Mouse (Mus musculus) spleen, postnatal 14 days (tissue): ENCODE results near the gene Sirt4.
"Not testable (repeated sequence)": the region's sequence is repeated elsewhere in the genome, so short reads cannot be mapped to it uniquely, and the experiment has no call there.

Source experiments
- DNase-seq, 2 experiments: peaks; one replicate each; pipeline ENCODE4 v3.0.0; 2021 to 2022; ENCODE audit warnings: low spot score in 2 of 2

The Sirt4 gene

DNA sequence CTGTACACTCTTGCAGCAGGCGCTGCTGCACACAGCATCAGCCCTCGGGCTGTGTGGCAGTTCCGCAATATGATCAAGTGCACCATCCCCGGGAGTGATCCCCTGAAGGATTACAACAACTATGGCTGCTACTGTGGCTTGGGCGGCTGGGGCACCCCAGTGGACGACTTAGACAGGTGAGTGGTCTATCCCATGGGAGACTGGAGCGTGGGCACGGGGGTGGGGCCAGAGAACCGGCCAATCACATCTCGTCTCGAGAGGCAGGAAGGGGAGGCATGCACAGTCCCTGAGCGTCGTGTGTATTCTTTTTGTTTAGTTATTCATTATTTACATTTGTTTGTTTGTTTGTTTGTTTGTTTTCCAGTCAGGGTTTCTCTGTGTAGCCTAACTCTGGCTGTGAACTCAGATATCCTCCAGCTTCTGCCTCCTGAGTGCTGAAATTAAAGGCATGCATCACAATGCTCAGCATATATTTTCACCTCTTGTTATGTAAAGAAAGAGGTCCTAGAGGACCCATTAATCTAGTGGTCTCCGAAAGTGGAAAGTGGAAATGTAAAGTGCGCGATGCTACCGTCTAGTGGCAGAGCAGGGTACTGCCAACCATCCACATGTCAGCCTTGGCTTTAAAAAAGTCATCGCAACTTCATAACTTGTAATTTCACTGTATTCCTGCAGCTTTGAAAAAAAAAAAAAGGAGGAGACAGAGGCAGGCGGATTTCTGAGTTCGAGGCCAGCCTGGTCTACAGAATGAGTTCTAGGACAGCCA is 13.6 kb downstream of the Sirt4 start:
- peak in 1 of 2 experiments; percentile 54 for DNase-seq

- no peak for DNase-seq
Measured at GRCm38 (mm10) chr5:115469791-115470190, 14.7 kb downstream of the Sirt4 start.

GRCm38 (mm10) chr5:115465642-115466420 is 18.7 kb downstream of the Sirt4 start, which contains the start of gene Pla2g1b:
Pla2g1b (plus strand) TSS chr5:115466262.
- DNase-seq, result no peak

DNA sequence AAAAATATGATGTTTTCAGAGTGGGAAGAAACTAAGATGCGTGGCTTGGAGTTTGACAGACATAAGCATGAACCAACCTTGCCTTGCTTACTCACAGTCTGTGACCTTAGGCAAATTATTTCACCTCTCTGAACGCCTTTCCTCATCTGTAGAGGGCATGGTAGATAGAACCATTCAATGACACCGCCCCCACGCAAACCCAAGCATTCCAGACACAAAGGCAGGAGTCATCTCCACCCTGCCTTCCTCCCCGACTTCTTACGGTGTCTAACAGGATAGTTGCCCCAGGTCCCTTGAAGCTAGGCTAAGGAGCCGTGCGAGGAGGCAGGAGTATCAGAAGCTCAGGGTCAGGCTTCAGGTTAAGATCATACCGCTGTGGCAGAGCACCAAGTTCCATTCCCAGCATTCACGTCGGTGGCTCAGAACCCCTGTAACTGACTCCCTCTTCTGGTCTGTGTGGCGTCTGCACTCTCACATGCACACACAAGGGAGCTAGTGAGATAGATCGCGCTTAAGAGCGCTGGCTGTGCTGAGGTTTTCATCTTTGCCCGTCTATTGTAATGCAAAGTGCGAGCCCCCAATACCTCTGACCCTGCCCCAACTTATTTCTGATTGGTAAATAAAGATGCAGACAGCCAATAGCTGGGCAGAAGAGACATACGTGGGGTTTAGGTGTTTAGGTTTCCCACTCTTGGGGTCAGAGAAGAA is 20.0 kb downstream of the Sirt4 start:
- no peak for DNase-seq

- DNase-seq, result no peak
Measured at GRCm38 (mm10) chr5:115458918-115459317, 25.6 kb downstream of the Sirt4 start.

DNA sequence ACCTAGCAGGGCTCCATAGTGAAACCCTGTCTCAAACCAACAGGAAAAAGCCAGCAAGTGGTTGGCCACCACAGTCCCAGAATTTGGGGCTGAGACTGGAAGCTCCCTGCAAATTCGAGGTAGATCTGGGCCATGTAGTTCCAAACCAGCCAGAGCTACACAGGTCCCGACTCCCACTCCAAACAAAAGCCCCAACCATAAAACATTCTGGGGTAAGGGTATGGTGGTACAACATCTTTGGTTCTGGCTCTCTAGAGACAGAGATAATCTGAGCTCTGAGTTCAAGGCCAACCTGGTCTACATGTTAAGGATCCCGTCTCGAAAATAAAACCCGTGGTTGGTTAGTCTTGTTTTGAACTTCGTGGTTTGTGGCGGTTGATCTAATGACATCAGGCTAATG is 28.7 kb downstream of the Sirt4 start:
- no peak for DNase-seq

GRCm38 (mm10) chr5:115454422-115455090 is 30.0 kb downstream of the Sirt4 start:
- no peak for DNase-seq

DNA sequence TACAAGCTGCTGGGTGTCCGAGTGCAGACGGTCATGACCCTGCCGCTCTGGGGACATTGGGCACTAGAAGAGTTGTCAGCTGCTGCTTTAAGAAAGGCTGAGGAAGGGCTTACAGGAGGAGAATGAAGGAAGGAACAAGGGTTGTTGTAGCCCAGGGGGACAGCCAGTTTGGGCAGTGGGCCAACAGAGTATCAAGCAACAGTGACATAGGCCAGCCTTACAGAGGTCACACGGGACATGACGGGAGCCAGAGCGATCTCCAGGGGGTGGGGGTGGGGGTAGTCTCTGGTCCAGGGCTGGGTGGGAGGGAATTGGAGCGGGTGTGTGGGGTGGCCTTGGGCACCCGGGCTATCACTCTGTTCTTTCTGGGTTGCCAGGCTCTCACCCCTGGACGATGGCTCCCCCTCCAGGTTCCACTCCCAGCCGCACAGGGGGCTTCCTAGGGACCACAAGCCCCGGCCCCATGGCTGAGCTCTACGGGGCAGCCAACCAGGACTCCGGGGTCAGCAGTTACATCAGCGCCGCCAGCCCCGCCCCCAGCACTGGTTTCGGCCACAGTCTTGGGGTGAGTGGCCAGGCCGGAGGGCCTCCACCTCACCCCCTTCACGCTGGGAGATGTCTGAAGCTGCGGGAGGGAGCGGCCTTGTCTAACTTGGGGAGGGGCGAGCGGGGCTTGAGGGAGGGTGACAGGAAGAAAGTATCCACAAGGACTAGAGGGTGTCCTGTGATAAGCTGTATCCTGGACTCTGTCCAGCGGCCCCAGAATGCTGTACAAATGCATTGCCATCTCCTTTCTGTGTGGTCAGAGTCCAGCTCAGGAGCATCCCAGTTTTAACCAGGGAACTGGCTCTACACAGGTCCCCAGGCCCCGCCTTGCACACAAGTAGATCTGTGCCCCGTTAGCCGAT is 33.9 kb downstream of the Sirt4 start:
- DNase-seq, result no peak

DNA sequence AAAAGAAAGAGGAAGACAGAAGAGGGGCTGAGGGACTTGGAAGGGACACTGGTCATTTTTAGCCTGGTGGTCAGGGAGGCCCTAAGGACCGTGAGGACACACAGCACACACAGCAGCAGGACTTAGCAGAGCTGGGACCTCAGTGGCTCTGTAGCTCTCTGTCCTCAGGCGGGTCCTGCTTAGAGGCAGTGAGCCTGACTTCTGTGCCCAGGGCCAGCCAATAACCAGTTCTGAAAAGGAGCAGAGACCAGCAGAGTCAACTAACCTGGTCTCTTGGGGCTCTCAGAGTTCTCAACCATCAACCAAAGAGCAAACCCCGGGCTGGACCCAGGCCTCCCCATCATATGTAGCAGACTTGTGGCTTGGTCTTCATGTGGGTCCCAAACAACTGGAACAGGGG is 35.3 kb downstream of the Sirt4 start:
- DNase-seq, result no peak

GRCm38 (mm10) chr5:115447108-115447507 is 37.4 kb downstream of the Sirt4 start:
- no peak for DNase-seq

GRCm38 (mm10) chr5:115444130-115444529 is 40.4 kb downstream of the Sirt4 start:
- DNase-seq, result no peak

GRCm38 (mm10) chr5:115442663-115443062 is 41.9 kb downstream of the Sirt4 start:
- not testable (repeated sequence) for DNase-seq

DNA sequence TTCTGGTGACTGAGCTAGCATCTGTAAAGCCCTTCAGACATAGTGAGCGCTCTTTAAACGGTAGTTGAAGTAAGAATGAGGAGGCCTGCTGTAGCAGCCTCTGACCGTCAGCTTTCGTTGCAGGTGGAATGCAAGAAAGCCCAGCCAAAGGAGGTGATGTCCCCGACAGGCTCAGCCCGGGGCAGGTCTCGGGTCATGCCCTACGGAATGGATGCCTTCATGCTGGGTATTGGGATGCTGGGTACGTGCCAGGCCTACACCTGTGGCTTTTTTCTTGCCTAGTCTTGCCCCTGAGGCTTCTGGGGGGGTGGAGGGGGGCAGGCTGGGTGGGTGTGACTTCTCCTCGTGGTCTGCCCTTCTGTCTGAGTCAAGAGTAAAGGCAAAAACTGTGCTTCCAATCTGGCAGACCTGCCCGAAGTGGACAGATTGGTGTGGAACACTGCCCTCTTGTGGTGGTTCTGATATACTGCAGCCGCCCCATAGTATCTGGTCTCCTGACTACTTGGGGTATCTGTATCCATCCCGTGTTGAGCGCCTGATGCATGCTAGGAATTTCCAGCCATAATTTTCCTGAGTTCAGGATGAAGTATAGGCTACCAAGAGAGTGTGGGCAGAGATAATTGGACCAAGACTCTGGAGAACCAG is 43.2 kb downstream of the Sirt4 start:
- DNase-seq, result peak in 1 of 2 experiments; percentile 54

DNA sequence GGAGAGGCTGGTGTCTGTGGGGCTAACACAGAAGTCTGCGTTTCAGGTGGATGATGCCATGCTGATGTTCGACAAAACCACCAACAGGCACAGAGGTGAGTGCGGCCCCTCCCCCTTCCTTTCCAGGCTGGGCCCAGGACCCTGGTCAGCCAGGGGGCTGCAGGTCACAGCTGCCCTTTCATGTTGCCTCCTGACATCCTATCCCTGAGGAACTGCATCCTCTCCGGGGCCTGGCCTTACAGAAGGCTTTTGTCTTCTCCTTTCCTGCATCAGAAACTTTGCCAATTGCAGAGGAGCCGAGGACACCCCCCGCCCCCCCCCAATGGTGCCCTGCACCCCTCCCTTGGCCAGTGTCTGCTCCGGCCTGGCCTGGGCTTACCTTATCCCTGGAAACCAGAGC is 45.9 kb downstream of the Sirt4 start:
- no peak for DNase-seq

- DNase-seq, result no peak
Measured at GRCm38 (mm10) chr5:115437945-115438315, 46.6 kb downstream of the Sirt4 start.

DNA sequence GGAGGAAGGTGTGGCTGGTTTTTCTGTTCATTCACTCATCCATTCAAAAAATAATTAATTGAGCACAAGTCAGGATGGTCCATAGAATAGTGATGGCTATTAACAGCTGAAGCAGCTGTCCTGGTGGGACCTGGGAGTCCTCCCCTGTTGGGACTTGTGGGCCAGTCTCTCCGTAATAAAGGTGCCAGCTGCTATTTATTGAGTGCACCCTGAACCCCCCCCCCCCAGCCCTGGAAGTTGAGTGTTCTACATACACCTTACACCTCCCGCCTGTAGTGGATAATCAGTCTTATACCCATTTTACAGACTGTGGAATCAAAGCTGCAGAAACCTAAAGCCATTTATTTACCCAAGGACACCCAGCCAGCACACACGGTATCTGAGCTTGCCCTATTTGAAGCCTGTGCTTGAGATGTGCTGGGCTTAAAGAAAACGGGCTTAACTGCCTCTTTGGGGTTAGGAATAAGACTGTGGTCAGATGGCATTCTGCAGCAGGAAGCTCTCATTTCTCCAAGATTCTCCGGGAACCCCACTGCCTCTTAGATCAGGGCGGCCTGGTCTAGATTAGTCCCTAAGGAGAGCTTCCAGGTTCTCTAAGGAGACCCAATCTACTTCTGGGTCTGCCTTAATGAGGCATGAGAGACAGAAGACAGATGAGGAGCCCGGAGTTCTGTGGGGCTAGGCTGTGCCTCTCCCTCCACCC is 47.1 kb downstream of the Sirt4 start:
- no peak for DNase-seq

- no peak for DNase-seq
Measured at GRCm38 (mm10) chr5:115436421-115437124, 48.0 kb downstream of the Sirt4 start.

- no peak for DNase-seq
Measured at GRCm38 (mm10) chr5:115435755-115436379, 48.7 kb downstream of the Sirt4 start.
